Mouse (Mus musculus): Measurements from ENCODE around the gene Olfr68.
"Not testable (repeated sequence)": the region's sequence is repeated elsewhere in the genome, so short reads cannot be mapped to it uniquely, and the experiment has no call there.

The Olfr68 gene

DNA sequence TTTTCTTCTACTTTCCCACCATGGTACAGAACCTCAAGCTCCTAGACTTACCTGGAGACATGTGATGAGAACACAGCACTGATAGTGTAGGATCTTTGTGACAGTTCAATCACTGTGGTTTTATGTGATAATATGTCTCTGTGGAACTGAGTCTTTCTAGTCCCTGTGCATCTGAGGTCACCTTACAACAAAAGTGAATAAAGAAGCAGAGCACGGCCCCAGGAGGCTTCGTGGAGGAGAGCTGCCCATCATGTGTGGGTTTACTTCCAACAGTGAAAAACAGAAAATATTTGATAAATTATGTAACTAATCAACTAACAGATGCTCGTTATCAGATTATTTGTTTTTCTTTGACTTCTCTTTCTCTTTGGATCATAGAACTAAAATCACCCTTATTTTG is at the start of gene Olfr68:
TSS of gene Olfr68 (minus strand) at position 101 of the 400 bp plus-strand sequence.
- no peak for DNase-seq (ENCODE audit: low spot score in 2 of 2)

DNA sequence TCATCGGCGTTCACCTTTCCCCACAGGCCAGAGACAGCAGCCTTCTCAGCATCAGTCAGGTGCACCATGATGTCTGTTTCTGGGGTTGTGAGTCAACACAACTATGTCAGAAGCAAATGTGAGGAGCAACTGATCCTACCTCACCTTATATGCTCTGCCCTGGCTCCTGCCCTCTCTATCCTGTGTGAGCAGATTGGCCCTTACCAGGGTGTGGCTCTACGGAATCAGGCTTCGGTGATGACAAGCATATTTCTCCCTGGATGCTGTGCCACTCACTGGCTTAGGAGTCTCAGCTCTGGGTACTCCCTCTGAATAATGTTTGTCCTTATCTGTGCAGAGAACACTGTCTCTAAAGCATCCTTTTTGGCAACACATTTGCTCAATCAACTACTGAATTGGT is 48.3 kb upstream of the Olfr68 start, which contains the start of gene Hbb-bs:
TSS of gene Hbb-bs (minus strand) at position 289 of the 400 bp plus-strand sequence.
- peak; percentile 61 to 80 for DNase-seq (ENCODE audit: low spot score in 2 of 2)

GRCm38 (mm10) chr7:103827139-103827538 is 47.6 kb upstream of the Olfr68 start:
- DNase-seq (ENCODE audit: low spot score in 2 of 2), result not testable (repeated sequence)

- no peak for DNase-seq (ENCODE audit: low spot score in 2 of 2)
Observed at GRCm38 (mm10) chr7:103826255-103826887, 46.9 kb upstream of the Olfr68 start.

- no peak for DNase-seq (ENCODE audit: low spot score in 2 of 2)
Observed at GRCm38 (mm10) chr7:103825536-103826254, 46.2 kb upstream of the Olfr68 start.

- no peak for DNase-seq (ENCODE audit: low spot score in 2 of 2)
Observed at GRCm38 (mm10) chr7:103824597-103824996, 45.1 kb upstream of the Olfr68 start.

DNA sequence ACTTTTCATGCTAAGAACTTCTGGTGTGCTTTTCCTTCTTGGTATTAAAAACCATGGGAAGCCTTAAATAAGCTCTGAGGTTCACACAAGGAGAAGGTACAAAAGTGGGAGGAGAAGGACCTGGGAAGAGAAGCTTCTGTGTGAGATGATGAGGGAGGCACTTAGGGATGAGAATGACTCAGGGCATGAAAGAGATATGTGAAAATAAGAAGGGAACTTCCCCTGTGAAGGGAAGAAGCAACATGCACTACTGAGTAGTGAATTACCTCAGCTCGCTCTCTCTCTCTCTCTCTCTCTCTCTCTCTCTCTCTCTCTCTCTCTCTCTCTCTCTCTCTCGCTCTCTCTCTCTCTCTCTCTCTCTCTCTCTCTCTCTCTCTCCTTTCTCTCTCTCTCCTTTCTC is 35.6 kb upstream of the Olfr68 start:
- not testable (repeated sequence) for DNase-seq (ENCODE audit: low spot score in 2 of 2)

DNA sequence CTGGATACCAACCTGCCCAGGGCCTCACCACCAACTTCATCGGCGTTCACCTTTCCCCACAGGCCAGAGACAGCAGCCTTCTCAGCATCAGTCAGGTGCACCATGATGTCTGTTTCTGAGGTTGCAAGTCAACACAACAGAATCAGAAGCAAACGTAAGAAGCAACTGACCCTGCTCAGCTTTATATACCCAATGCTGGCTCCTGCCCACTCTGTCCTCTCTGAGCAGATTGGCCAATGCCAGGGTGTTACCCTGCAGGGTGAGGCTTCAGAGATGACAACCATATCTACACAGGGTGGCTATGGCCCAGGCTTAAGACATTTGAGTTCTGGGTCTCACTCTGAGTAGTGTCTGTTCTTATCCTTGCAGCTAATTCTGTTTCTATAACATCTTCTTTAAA is 34.3 kb upstream of the Olfr68 start, which contains the start of gene Hbb-bt:
TSS of gene Hbb-bt (minus strand) at position 231 of the 400 bp plus-strand sequence.
- peak; percentile 64 to 80 for DNase-seq (ENCODE audit: low spot score in 2 of 2)

DNA sequence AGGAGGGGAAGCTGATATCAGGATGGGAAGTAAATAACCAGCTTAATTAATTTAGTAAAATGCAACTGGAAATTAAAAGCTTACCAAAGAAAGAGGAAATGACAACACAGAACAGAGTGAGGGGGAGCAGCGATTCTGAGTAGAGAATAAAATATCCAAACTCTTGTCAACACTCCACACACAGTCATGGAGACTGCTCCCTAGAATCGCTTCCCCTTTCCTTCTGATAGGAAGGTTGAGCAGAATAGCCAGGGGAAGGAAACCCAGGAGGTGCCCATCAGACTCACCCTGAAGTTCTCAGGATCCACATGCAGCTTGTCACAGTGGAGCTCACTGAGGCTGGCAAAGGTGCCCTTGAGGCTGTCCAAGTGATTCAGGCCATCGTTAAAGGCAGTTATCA is 33.7 kb upstream of the Olfr68 start:
- not testable (repeated sequence) for DNase-seq (ENCODE audit: low spot score in 2 of 2)

GRCm38 (mm10) chr7:103812174-103812573 is 32.7 kb upstream of the Olfr68 start:
- DNase-seq (ENCODE audit: low spot score in 2 of 2), result no peak

- DNase-seq (ENCODE audit: low spot score in 2 of 2), result no peak
Observed at GRCm38 (mm10) chr7:103811223-103811845, 31.8 kb upstream of the Olfr68 start.

- DNase-seq (ENCODE audit: low spot score in 2 of 2), result no peak
Observed at GRCm38 (mm10) chr7:103810746-103811145, 31.2 kb upstream of the Olfr68 start.

DNA sequence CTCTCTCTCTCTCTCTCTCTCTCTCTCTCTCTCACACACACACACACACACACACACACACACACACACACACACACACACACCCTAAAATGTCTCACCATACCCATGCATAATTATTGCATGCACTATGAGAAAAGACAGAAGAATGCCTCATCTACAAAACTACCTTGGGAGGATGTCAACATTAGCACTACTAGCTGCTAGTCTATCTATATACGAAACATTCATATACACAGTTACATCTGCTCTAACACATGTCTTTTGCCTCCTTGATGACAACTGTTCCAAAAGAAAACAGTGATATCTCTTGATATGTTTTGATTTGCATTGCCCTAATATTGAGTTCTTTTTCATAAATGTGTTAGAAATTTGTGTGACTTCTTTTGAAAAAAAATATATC is 30.8 kb upstream of the Olfr68 start:
- DNase-seq (ENCODE audit: low spot score in 2 of 2), result no peak

DNA sequence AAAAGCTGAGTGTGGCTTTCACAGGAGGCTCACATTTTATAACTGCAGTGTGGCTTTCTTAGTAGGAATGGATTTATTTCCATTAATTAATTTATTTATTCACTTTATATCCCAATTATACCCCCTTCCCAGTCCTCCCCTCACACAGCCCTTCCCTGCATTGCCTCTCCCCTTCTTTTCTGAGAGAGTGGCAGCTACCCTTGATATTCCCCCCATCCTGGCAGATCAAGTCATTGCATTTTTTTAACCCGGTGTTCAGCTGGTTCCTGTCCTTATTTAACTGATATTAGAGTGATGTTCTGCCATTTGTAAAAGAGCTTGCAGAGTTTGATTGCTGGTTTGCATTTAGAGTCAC is 30.3 kb upstream of the Olfr68 start:
- DNase-seq (ENCODE audit: low spot score in 2 of 2), result no peak

- DNase-seq (ENCODE audit: low spot score in 2 of 2), result no peak
Observed at GRCm38 (mm10) chr7:103808971-103809800, 29.7 kb upstream of the Olfr68 start.

DNA sequence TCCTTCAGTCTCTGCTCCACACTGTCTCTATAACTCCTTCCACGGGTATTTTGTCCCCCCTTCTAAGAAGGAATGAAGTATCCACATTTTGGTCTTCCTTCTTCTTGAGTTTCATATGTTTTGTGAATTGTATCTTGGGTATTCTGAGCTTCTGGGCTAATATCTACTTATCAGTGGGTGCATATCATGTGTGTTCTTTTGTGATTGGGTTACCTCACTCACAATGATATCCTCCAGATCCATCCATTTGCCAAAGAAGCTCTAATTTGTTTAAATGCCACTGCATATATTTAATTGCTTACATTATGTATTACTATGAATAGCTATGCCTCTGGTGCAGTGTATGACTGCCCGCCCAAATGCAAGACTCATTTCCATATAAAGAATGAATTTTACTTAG is 28.6 kb upstream of the Olfr68 start:
- DNase-seq (ENCODE audit: low spot score in 2 of 2), result not testable (repeated sequence)

DNA sequence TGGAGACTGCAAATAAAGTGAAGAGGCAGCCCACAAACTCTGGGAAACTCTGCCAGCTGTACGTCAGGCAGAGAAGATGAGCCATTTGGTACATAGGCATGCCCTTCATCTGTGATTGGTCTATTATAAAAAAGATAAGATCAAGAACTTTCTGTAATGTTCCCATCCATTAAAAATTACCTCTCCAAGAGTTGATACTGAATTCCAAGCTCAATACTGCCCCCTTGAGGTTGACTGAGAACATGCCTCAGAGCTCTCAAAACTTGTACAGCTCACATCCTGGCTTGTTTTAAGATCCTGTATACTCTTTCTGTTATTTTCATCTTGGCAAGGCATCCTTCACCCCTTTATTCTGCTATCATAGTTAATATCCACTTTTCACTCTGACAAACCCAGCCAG is 27.4 kb upstream of the Olfr68 start:
- no peak for DNase-seq (ENCODE audit: low spot score in 2 of 2)

DNA sequence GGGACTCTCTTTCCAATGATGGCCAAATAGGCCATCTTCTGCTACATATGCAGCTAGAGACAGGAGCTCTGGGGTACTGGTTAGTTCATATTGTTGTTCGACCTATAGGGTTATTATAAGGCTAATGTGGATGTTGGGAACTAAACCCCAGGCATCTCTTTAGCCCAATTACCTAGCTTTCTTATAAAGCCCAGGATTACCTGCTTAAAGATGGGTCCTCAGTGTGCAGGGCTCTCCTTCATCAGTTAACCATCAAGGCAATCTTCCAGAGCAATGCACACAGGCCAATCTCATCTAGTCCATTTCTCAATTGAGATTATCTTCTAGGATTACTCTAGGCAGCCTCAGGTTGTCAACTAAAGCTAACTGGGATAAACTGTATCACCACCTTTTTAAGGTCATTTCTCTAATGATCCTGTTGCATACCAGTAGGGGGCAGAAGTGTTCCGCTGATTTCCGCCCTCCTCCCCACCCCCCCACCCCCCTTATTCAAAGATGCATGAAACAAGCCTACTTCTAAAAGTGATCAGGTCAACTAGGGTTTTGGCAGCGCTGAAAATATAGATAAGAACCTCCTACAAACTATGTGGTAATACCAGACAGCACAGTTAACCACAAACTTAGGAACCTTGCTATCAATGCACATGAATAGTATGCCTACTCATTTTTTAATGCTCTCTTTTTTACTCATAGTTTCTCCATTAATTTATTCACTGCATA is 13.3 kb upstream of the Olfr68 start:
- DNase-seq (ENCODE audit: low spot score in 2 of 2), result no peak

GRCm38 (mm10) chr7:103791721-103792120 is 12.2 kb upstream of the Olfr68 start, which contains the start of gene Olfr67:
Olfr67 (minus strand) TSS chr7:103791821.
- no peak for DNase-seq (ENCODE audit: low spot score in 2 of 2)

DNA sequence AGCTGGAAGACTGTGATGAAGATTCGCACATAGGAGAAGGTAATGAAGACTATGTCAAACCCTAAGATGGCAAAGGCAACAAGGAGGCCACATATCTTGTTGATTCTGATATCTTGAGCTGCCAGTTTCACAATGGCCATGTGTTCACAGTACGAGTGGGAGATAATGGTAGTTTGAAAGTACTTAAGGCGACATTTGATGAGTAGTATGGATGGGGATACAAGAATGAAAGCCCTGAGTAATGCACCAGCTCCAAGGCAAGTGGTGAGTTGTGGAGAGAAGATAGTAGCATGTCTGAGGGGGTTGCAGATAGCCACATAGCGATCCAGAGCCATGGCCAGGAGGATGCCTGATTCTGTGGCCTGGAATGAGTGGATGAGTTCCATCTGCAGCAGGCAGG is 1.8 kb downstream of the Olfr68 start:
- DNase-seq (ENCODE audit: low spot score in 2 of 2), result not testable (repeated sequence)

DNA sequence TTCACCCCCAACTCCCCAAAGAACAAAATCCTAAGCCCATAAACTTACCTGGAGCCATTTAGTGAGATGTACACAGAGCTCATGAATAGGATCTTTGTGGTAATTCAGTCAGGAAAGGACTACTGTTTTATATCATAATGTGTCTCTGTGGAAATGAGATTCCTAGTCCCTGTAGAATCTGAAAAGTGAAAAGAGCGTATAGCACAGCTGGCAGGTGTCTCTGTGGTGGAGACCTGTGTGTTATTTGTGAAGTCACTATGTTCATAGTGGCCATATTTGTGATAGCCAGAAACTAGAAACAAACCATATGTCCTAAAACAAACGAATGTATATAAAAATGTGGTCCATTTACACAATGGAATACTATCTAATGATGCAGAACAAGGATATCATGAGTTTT is 8.0 kb downstream of the Olfr68 start, which contains the start of gene Olfr69:
TSS of gene Olfr69 (minus strand) at position 101 of the 400 bp plus-strand sequence.
- DNase-seq (ENCODE audit: low spot score in 2 of 2), result no peak

Data from spleen, postnatal 36 days (tissue).